Mouse (Mus musculus): Measurements from ENCODE around the gene Krt42.
A peak's percentile ranks its signal among the peaks of the same experiment; 100 is the strongest.
"Not testable (repeated sequence)": the region's sequence is repeated elsewhere in the genome, so short reads cannot be mapped to it uniquely, and the experiment has no call there.

Krt42 gene

DNA sequence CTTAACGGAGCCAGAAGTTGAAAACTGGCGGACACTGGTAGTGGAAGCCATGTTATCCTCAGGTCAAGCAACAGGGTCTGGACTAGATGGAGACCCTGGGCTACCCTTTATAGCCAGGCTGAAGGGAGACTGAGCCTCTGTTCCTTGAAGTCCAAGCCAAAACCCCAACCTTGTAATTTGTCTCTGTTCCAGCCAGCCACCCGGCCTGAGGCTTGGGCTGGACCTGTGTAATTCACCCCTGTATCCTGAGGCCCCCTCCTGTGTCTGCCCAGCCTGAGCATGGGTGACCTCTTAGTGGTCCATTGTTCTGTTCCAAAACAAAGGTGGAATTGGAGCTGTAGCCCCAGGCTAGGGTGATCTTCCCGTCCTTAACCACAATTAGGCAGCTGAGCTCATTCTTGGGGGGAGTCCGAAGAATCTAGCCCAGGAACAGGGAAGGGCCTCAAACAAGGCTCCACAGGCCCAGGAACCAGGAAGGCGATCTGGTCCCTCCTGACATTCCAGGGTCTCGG, at the start of gene Krt42:
TSS of gene Krt42 (minus strand) at position 51 of the 512 bp plus-strand sequence.
- no peak for DNase-seq (ENCODE audit: inconsistent age in 2 of 2, low spot score in 1 of 2)

DNA sequence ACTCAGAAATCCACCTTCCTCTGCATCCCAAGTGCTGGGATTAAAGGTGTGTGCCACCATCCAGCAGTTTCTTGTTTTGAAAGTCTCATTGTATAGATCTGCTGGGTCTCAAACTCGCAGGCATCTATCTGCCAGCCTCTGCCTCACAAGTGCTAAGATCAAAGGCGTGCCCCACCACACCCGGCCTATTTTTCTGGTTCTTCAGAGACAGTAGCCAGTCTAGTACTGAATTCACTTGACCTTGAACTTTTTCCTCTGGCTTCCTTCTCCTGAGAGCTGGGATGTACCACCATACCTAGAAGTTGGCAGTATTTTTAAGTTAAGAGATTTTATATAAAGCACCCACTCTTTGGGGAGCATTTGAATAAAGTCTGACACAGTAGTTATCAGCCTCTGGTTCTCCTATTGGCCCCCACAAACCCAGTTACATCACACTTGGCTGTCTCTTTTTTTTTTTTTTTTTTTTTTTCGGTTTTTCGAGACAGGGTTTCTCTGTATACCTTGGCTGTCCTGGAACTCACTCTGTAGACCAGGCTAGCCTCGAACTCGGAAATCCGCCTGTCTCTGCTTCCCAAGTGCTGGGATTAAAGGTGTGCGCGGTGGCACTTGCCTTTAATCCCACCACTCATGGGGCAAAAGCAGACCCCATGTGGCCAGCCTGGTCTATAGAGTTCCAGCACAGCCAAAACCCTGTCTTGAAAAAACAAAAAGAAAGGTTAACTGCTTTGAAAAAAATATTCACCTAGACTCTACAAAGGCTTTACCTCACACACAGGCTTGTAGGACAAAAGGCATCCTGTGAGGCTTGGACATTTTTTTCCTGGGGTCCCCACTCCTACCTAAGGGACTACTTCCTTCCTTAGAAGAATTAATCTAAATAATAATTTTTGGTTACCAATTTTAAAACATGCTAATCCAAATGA, 49.1 kb upstream of the Krt42 start:
- DNase-seq (ENCODE audit: inconsistent age in 2 of 2, low spot score in 1 of 2) = peak; percentile 54 to 63

DNA sequence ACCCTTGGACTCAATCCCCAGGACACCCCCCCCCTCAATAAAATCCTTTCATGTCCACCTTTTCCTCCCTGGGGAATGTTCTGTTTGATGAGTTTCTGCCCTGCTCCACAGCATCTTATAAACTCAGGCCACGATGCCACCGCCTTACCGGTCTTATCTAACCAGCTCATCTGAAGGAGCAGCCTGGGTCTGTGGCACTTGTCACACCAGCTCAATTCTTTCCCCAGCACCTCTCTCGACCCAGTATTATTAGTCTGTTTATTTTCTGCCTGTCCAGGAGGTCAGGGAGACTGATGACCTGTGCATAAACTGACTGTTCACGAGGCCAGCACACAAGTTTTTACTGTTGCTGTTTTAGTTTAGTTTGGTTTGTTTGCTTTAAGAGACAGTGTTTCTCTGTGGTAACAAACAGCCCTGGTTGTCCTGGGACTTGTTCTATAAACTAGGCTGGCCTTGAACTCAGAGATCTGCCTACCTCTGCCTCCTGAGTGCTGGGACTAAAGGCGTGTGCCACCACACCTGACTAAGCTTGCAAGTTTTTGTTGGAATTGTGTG, 48.2 kb upstream of the Krt42 start:
- DNase-seq (ENCODE audit: inconsistent age in 2 of 2, low spot score in 1 of 2) = no peak

DNA sequence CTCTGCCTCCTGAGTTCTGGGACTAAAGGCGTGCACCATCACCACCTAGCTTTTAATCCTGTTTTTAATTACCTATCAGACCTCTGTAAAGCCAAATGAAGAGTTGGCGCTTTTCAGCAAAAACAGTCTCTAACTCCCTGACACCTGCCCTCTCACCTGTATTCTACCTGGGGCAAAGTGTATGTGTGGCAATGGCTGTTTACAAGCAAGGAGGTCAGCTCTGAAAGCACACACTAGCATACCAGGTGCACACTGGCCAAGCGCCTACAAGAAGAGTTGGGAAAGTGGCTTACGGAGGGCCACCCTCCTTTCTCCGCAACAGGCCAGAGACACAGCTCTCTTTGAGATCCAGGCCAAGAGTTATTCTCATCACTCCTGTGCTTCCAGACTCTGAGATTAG, 45.8 kb upstream of the Krt42 start:
- no peak for DNase-seq (ENCODE audit: inconsistent age in 2 of 2, low spot score in 1 of 2)

DNA sequence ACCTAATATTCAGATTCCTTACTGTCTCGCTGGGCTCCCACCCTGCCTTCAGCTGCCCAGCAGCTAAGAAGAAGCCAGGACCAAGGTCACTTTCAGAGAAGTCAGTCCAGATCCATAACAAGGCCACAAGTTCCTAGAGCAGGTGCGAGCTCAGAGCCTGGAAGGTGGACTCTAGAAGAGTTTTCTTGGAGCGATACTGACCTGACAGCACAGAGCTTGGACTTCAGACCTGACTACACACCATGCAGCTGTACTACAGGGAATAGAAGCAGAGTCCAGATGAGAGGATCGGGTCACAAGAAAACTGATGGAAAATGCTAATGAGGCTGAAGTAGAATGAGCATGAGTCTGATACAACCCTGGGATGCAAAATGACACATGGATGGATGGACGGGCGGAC, 43.8 kb upstream of the Krt42 start:
- DNase-seq (ENCODE audit: inconsistent age in 2 of 2, low spot score in 1 of 2) = no peak

DNA sequence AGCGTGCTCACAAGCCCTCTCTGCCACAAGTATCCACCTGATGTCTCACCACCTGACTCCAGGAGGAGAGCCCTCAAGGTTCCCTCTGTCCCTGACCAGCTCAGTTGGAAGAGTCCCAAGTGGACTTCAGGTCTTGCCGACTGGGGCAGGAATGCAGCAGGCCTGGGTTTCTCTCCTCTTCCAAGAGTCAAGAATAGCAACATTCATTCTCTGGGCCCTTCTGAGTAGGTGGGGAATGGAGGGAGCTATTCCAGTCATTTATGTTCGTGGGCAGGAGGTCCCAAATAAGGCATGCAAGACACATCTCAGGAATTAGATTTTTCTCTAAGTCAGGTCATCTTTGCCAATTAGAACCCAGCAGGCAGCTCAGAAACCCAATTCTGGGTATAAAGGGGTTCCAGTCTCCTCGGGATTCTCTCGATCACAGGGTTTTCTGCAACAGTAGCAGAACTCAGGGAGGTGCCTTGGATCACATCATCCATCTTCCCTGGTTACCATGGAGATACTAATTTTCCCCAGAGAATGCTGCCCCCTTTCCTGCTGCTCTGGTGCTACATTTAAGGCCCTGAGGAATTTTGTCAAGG, 42.5 kb upstream of the Krt42 start:
- DNase-seq (ENCODE audit: inconsistent age in 2 of 2, low spot score in 1 of 2) = peak in 1 of 2 experiments; percentile 36

DNA sequence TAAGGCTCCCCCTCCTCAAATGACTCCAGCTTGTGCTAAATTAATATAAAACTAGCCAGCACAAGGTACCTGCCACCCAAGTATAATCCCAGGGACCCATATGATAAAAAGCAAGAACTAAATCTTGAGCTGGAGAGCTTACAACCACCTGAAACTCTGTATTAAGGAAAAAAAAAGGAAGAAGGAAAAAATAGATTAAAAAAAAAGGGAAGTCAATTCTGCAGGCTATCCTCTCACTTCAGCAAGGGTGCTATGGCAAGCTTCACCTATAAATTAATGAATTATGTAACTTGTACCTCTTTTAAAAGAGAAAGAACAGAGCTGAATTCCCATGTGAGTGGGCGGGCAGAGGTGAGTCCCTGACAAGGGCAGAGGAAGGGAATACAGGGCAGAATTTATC, 42.0 kb upstream of the Krt42 start:
- DNase-seq (ENCODE audit: inconsistent age in 2 of 2, low spot score in 1 of 2) = no peak

DNA sequence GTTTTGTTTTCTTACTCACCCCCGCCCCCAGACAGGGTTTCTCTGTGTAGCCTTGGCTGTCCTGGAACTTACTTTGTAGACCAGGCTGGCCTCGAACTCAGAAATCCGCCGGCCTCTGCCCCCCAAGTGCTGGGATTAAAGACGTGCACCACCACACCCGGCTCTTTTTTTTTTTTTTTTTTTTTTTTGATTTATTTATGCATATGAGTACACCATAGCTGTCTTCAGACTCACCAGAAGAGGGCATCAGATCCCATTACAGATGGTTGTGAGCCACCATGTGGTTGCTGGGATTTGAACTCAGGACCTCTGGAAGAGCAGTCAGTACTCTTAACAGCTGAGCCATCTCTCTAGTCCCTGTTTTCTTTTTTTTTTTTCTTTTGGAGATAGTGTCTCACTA, 39.0 kb upstream of the Krt42 start:
- not testable (repeated sequence) for DNase-seq (ENCODE audit: inconsistent age in 2 of 2, low spot score in 1 of 2)

DNA sequence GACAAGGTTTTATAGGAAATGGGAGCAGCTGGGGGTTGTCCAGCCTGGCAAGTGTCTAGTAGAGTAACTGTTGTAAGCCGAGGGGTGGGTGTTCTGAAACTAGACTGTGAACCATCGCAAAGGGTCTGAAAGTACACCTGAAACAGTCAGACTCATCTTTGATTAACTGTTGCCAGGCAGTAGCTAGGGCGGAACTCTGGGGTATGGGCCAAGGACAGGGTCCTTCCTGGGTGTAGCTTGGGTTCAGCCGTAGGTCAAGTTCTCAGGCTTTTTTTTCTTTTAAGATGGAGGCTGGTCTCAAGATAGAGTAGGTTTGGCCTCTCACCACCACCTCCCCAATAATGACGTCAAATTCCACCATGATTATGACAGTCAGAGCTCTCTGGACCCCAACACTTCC, 38.2 kb upstream of the Krt42 start:
- no peak for DNase-seq (ENCODE audit: inconsistent age in 2 of 2, low spot score in 1 of 2)

DNA sequence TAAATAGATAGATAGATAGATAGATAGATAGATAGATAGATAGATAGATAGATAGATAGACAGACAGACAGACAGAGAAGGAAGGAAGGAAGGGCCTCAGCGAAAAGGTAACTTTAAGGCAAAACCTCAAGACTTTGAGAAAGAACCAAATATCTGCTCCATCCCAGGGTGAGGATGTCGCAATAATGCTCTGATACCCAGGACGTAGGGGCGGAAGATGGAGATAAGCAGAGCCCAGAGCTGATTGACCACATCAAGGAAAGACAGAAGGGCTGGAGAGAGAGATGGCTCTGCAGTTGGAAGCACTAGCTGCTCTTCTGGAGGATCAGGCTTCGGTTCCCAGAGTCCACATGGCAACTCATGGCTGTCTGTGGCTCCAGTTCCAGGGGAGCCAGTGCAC, 31.6 kb upstream of the Krt42 start:
- DNase-seq (ENCODE audit: inconsistent age in 2 of 2, low spot score in 1 of 2) = no peak

DNA sequence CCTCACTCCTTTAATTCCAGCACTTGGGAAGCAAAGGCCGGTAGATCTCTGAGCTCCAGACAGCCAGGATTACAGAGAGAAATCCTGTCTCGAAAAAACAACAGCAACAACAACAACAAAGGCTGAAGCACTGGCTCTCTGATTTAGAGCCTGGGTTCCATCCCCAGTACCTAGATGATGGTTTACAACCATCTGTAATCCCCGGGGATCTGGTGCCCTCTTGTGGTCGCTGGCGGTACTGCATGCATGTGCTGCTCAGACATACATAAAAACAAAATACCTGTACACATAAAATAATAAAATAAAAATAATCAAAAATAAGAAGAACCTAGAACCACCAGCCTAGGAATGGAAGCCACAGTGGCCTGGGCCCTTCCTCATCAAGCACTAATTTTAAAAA, 30.6 kb upstream of the Krt42 start:
- DNase-seq (ENCODE audit: inconsistent age in 2 of 2, low spot score in 1 of 2) = peak in 1 of 2 experiments; percentile 84

DNA sequence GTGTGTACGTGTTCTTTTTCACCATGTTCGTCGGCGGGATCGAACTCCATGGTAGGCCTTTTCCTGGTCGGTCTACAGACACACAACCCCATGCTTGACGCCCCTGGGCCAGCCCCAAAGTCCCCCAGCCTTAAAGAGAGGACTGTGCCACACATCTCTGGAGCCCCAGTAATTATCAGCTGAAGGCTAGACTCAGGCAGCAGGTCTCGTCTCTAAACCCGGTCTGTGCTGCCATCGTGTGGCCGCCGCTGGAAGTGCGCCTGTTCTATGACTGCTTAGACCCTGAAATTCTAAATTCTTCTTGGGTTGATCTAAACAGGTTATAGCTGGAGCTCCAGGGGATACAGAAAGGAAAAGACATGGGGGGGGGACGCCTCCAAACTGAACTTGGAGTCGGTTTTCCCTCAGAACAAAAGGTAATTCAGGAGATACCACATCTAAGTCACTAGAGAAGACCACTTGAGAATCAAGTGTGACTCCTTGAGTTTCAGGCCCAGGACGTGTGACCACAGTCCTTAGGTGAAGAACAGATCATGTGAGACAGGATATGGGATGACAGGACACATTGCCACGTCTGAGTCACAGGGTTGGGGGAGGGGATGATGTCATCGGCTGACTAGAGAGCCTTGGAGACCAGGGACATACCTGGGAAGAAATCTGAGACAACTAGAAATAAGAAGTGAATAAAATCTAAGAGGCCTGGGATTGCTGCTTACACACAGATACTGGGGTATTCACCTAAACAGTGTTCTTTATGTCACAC, 28.8 kb upstream of the Krt42 start:
- DNase-seq (ENCODE audit: inconsistent age in 2 of 2, low spot score in 1 of 2) = peak; percentile 76 to 92

DNA sequence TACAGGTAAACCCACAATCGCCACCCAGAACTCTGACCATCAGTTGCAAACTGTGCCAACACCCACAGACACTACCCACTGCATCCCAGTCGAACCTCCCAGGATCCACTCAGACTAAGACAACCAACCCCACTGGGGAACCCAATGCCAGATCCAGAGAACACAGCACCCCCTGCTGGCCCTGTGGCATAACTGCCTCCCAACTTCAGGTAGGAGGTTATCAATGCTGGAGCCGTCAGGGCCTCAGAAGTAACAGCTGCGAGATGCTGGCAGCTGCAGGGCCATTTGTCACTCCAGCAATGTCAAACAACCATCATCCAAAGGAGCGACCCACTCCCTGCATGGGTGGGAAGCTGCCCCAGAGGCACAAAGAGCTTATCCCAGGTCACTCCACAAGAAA, 28.1 kb upstream of the Krt42 start:
- DNase-seq (ENCODE audit: inconsistent age in 2 of 2, low spot score in 1 of 2) = no peak

DNA sequence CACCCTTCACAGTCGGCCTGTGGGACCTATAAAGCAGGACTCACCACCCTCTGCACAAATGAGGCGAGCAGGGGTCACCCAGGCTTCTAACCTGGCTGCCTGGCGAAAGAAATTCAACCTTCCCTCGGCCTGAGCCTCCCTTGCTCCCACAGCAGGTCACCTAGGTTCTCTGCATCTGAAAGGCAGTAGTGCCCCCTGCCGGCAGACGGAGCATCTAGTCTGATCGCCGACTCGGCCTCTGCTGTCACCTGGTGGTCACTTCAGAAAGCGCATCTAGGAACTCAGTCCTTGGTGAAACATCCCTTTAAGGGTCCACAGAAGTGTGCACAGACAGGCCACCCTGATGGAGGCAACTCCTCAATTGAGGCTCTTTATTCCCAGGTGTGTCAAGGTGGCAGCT, 25.6 kb upstream of the Krt42 start:
- DNase-seq (ENCODE audit: inconsistent age in 2 of 2, low spot score in 1 of 2) = peak; percentile 66 to 90

DNA sequence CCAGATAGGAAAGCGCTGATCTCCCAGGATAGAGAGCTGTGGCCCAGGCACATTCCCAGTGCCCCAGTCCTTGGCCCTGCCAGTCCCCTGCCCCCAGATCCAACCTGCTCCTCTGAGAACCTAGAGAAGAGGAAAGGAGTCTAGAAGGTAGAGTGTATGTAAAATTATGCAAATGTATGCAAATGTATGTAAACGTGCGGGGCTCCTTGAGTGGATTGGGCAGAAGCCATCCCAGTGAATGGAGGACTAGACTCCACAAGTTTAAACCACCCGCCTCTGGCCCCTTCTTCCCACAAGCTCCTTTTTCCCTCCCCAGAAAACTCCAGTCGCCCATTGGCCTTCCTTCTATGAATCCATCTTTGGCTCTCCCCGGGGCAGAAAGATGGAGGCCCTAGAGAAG, 23.2 kb upstream of the Krt42 start:
- DNase-seq (ENCODE audit: inconsistent age in 2 of 2, low spot score in 1 of 2) = no peak

DNA sequence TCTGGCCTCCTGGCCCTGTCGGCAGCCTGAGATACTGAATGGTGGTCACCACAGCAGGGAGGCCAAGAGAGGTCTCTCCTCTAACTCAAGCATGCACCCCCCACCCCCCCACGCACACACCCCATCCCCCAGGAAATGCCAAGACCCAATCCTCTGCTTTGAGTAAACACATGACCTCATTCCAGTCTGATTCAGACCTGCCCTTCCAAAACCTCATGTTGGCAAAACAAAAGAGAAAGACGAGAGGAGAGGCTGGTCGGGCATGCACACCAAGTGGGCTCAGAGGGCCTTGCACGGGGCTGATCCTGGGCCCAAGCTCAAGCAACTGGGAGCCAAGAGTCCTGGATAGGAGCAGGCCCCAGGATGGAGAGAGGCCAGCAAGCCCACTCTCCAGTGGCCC, 20.6 kb upstream of the Krt42 start:
- DNase-seq (ENCODE audit: inconsistent age in 2 of 2, low spot score in 1 of 2) = peak; percentile 25 to 59

DNA sequence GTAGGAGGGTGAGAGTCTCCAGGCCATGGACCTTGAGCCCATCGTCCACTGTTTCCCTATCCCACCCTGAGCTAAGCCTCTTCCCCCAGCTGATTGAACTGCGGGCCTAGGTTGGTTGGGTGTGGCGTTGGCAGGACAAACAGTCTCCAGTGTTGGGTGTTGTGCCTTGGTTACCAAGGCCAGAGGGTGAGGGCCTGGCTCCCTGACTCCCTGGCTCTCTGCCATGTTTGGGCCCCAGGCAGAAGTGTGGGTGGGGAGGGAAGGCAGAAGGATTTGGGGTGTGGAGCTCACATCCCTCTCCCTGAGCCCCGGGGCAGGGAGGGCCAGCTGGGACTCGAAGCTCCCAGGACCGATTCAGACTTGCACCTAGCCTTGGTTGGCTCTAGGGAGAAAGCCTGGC, 19.3 kb upstream of the Krt42 start:
- peak; percentile 35 to 71 for DNase-seq (ENCODE audit: inconsistent age in 2 of 2, low spot score in 1 of 2)

DNA sequence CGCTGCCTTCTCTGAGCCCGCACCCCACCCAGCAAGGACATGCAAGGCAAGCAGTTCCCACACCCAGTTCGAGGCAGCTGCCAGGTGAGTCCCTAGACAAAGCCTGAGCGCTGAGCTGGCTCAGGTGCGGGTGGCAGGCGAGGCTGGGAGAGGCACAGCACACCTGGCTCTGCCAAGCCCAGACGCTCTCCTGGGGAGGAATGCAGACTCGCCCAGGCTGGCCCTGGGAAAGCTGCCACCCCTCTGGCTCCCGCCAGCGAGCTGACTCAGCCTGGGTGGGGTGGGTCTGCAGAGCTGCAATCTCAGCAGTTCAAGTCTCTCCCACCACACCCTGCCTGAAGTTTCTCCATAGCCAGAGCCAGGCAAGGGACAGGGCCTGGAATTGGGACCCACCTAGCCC, 17.4 kb upstream of the Krt42 start:
- DNase-seq (ENCODE audit: inconsistent age in 2 of 2, low spot score in 1 of 2) = peak in 1 of 2 experiments; percentile 47

DNA sequence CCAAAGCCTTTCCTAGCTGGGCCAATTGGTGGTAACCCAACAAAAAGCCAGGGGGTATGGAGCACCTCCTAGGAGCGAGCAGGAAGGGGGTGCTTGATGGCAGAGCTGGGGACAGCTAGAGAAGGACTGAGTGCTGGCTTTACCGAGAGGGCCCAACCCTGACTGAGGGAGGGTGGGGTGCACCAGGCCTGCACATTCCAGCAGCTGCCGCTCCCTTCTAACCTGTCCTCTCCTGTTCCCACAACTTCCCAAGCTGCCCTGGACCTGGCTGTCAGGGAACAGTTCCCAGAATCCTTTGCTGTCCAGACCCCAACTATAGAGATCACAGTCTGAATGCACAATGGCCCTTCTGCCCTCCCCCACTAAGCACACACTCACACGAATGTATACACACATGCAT, 15.3 kb upstream of the Krt42 start:
- DNase-seq (ENCODE audit: inconsistent age in 2 of 2, low spot score in 1 of 2) = no peak

DNA sequence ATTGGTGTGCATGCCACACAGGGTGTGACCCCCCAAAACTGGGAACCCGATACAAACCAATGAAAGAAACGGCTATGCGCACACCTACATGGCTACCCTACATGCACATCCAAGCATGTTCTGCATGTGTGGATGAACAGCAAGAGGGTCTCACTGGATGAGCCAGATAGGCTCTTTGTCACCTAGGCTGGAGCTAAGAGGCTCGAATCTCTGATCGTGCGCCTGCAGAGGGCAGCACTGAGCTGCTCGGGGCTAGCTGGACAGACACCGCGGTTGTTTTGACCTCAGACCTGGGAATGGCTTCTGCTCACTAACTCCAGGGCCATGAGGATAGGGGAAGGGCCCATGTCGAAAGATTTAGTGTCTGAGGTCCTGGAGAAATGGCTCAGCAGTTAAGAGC, 12.9 kb upstream of the Krt42 start:
- peak; percentile 71 to 89 for DNase-seq (ENCODE audit: inconsistent age in 2 of 2, low spot score in 1 of 2)

Measured in adrenal gland, adult (tissue).